Mouse (Mus musculus): ENCODE measurements around the gene Eme1. TPM values are rescaled to one million over a fixed set of nuclear protein-coding genes. Genes with fewer than 3 reads are reported as not detected.
"Not testable (repeated sequence)": the region's sequence is repeated elsewhere in the genome, so short reads cannot be mapped to it uniquely, and the experiment has no call there.

Gene Eme1
- 0.17 TPM in 2 replicates for polyA plus RNA-seq (2012; rRNA removed)

- Histone ChIP-seq H3K4me1 (ENCODE audit: control insufficient read depth, insufficient read depth, low read length) (peaks cover 6% of the 10 kb centered on the region; the same call in 1 of the 2 replicates), H3K4me3 (ENCODE audit: insufficient read depth, low read length) (peak within 1 kb of the TSS; percentile 93), H3K27ac (ENCODE audit: insufficient read depth, low read length) (peak within 1 kb of the TSS; percentile 94)
- TF ChIP-seq POLR2A (IDR thresholded peaks at IDR 0.05; ENCODE audit: extremely low read depth, insufficient read depth, low read length) (peak; percentile 53; the same call in 1 of the 2 replicates), CTCF (IDR thresholded peaks at IDR 0.05; ENCODE audit: extremely low read depth, insufficient read depth, low read length) (no peak)
These were observed at the start of gene Eme1, which contains the start of gene Mrpl27 for GRCm38 (mm10) chr11:94653663-94654436. TSS of gene Eme1 (minus strand) at chr11:94653964. TSS of gene Mrpl27 (plus strand) at chr11:94653767.

GRCm38 (mm10) chr11:94702216-94702610 lies 48.4 kb upstream of the Eme1 start:
- Histone ChIP-seq H3K4me3 (ENCODE audit: insufficient read depth, low read length) (no peak overlapping the region), H3K27ac (ENCODE audit: insufficient read depth, low read length) (no peak overlapping the region), H3K4me1 (ENCODE audit: control insufficient read depth, insufficient read depth, low read length) (no peaks in the 10 kb centered on the region)
- no peak for TF ChIP-seq CTCF (IDR thresholded peaks at IDR 0.05; ENCODE audit: extremely low read depth, insufficient read depth, low read length)
- no peak for TF ChIP-seq POLR2A (IDR thresholded peaks at IDR 0.05; ENCODE audit: extremely low read depth, insufficient read depth, low read length)

- TF ChIP-seq POLR2A (IDR thresholded peaks at IDR 0.05; ENCODE audit: extremely low read depth, insufficient read depth, low read length) (no peak), CTCF (IDR thresholded peaks at IDR 0.05; ENCODE audit: extremely low read depth, insufficient read depth, low read length) (no peak)
- no peak overlapping the region for H3K27ac ChIP-seq (ENCODE audit: insufficient read depth, low read length)
- no peaks in the 10 kb centered on the region for H3K4me1 ChIP-seq (ENCODE audit: control insufficient read depth, insufficient read depth, low read length)
- H3K4me3 ChIP-seq (ENCODE audit: insufficient read depth, low read length), result no peak overlapping the region
These were observed 47.8 kb upstream of the Eme1 start for GRCm38 (mm10) chr11:94701401-94702215.

- H3K4me1 ChIP-seq (ENCODE audit: control insufficient read depth, insufficient read depth, low read length), result no peaks in the 10 kb centered on the region
- TF ChIP-seq POLR2A (IDR thresholded peaks at IDR 0.05; ENCODE audit: extremely low read depth, insufficient read depth, low read length) (no peak), CTCF (IDR thresholded peaks at IDR 0.05; ENCODE audit: extremely low read depth, insufficient read depth, low read length) (no peak)
- no peak overlapping the region for H3K27ac ChIP-seq (ENCODE audit: insufficient read depth, low read length)
- H3K4me3 ChIP-seq (ENCODE audit: insufficient read depth, low read length), result no peak overlapping the region
These were observed 45.6 kb upstream of the Eme1 start for GRCm38 (mm10) chr11:94699399-94699798.

GRCm38 (mm10) chr11:94697703-94698464 lies 44.1 kb upstream of the Eme1 start:
- Histone ChIP-seq H3K27ac (ENCODE audit: insufficient read depth, low read length) (no peak overlapping the region), H3K4me1 (ENCODE audit: control insufficient read depth, insufficient read depth, low read length) (no peaks in the 10 kb centered on the region), H3K4me3 (ENCODE audit: insufficient read depth, low read length) (no peak overlapping the region)
- TF ChIP-seq CTCF (IDR thresholded peaks at IDR 0.05; ENCODE audit: extremely low read depth, insufficient read depth, low read length) (no peak), POLR2A (IDR thresholded peaks at IDR 0.05; ENCODE audit: extremely low read depth, insufficient read depth, low read length) (no peak)

GRCm38 (mm10) chr11:94697140-94697539 lies 43.4 kb upstream of the Eme1 start:
- TF ChIP-seq CTCF (IDR thresholded peaks at IDR 0.05; ENCODE audit: extremely low read depth, insufficient read depth, low read length), result no peak
- TF ChIP-seq POLR2A (IDR thresholded peaks at IDR 0.05; ENCODE audit: extremely low read depth, insufficient read depth, low read length), result no peak
- no peaks in the 10 kb centered on the region for H3K4me1 ChIP-seq (ENCODE audit: control insufficient read depth, insufficient read depth, low read length)
- H3K27ac ChIP-seq (ENCODE audit: insufficient read depth, low read length), result no peak overlapping the region
- H3K4me3 ChIP-seq (ENCODE audit: insufficient read depth, low read length), result no peak overlapping the region

- TF ChIP-seq POLR2A (IDR thresholded peaks at IDR 0.05; ENCODE audit: extremely low read depth, insufficient read depth, low read length) (no peak), CTCF (IDR thresholded peaks at IDR 0.05; ENCODE audit: extremely low read depth, insufficient read depth, low read length) (no peak)
- no peak overlapping the region for H3K27ac ChIP-seq (ENCODE audit: insufficient read depth, low read length)
- no peaks in the 10 kb centered on the region for H3K4me1 ChIP-seq (ENCODE audit: control insufficient read depth, insufficient read depth, low read length)
- no peak overlapping the region for H3K4me3 ChIP-seq (ENCODE audit: insufficient read depth, low read length)
These were observed 41.7 kb upstream of the Eme1 start for GRCm38 (mm10) chr11:94695508-94695907.

- not testable (repeated sequence) for H3K27ac ChIP-seq (ENCODE audit: insufficient read depth, low read length); H3K4me1 ChIP-seq (ENCODE audit: control insufficient read depth, insufficient read depth, low read length); H3K4me3 ChIP-seq (ENCODE audit: insufficient read depth, low read length)
These were observed 38.7 kb upstream of the Eme1 start for GRCm38 (mm10) chr11:94692502-94692901.

- H3K27ac ChIP-seq (ENCODE audit: insufficient read depth, low read length), result no peak overlapping the region
- TF ChIP-seq POLR2A (IDR thresholded peaks at IDR 0.05; ENCODE audit: extremely low read depth, insufficient read depth, low read length) (no peak), CTCF (IDR thresholded peaks at IDR 0.05; ENCODE audit: extremely low read depth, insufficient read depth, low read length) (no peak)
- no peak overlapping the region for H3K4me3 ChIP-seq (ENCODE audit: insufficient read depth, low read length)
- no peaks in the 10 kb centered on the region for H3K4me1 ChIP-seq (ENCODE audit: control insufficient read depth, insufficient read depth, low read length)
These were observed 33.4 kb upstream of the Eme1 start for GRCm38 (mm10) chr11:94687178-94687577.
